Comparison of ENCODE assay signal across 10 mouse cellular contexts in the genomic region with DNA sequence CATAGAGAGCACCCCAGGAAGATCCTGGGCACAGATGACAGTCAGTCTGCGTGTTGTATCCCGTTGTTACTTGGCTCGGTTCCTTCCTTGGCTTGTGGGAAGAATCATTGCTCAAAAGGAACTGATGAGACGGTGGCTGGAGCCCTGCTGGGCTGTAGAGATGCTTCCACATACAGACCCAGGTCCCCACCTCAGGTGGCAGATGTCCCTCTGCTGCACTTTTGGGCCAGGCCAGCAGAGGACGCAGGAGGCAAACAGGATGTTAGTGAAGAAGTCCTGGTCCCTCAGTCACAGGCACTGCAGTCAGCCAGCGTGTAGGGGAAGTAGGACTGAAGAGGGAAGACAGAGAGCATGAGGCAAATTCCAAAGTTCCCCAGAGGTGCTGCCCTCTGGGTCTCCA. TPM values are rescaled to one million over a fixed set of nuclear protein-coding genes. Genes with fewer than 3 reads are reported as not detected.
A peak's percentile ranks its signal among the peaks of the same experiment; 100 is the strongest.
DNase-seq lines count a peak whose midpoint lies in the region; ATAC-seq and TF ChIP-seq lines count a peak whose summit lies in the region.
"Had no signal": no experiment of that assay in that cellular context is flagged by ENCODE, and none has a peak within 500 bp of the region (broad histone marks: within the 10 kb centered on the region; RNA-seq: fewer than 3 reads in every experiment).

No protein-coding gene starts in this region.

- TF ChIP-seq POLR2A in brain, embryonic 14.5 days (IDR thresholded peaks at IDR 0.05; ENCODE audit: borderline replicate concordance, extremely low read depth, insufficient read depth, insufficient read length, poor library complexity, severe bottlenecking), result no peak

- H3K27ac ChIP-seq in forebrain, embryonic 15.5 days (replicated peaks), result no peak overlapping the region
- H3K27ac ChIP-seq: heart, embryonic 15.5 days had no signal

- peaks cover 16% of the 10 kb centered on the region for H3K4me1 ChIP-seq in forebrain, embryonic 15.5 days

- no peaks in the 10 kb centered on the region for H3K9me3 ChIP-seq in forebrain, embryonic 15.5 days
- H3K9me3 ChIP-seq: heart, embryonic 15.5 days; megakaryocyte, embryonic 14.5 days had no signal

- peak; percentile 30; the same call in 1 of the 2 replicates for TF ChIP-seq CTCF in brain, embryonic 14.5 days (IDR thresholded peaks at IDR 0.05; ENCODE audit: borderline replicate concordance, extremely low read depth, insufficient read depth, insufficient read length)

- no peak overlapping the region for H3K4me2 ChIP-seq in forebrain, embryonic 15.5 days (replicated peaks)
- H3K4me2 ChIP-seq: heart, embryonic 15.5 days had no signal

- peak; percentile 20 for DNase-seq in gastrocnemius, postnatal 10 days
- DNase-seq in gastrocnemius, postnatal 4 days (ENCODE audit: low spot score in 2 of 2), result no peak
- DNase-seq in A20 (ENCODE audit: low read depth, low spot score), result peak; percentile 78
- DNase-seq in brain, embryonic 14.5 days (ENCODE audit: low read depth), result no peak
- peak; percentile 63 for DNase-seq in kidney, postnatal 10 days
- no peak for DNase-seq in urinary bladder, postnatal 10 days (ENCODE audit: low spot score)

- H3K4me3 ChIP-seq in forebrain, embryonic 15.5 days, result no peak overlapping the region
- H3K4me3 ChIP-seq: heart, embryonic 15.5 days; megakaryocyte, embryonic 14.5 days had no signal

- H3K36me3 ChIP-seq in forebrain, embryonic 15.5 days, result peaks cover 36% of the 10 kb centered on the region

- WGBS in forebrain, embryonic 15.5 days, result 79% methylated on average over 6 of the region's 6 CpGs

- H3K9ac ChIP-seq in forebrain, embryonic 15.5 days (replicated peaks), result no peak overlapping the region
- H3K9ac ChIP-seq: heart, embryonic 15.5 days had no signal

- peak; percentile 51; the same call in 1 of the 2 replicates for ATAC-seq in monocyte, adult 5-6 weeks (replicated peaks; ENCODE audit: insufficient number of reproducible peaks, low FRiP score, low TSS enrichment, poor library complexity, severe bottlenecking)
- ATAC-seq in forebrain, embryonic 15.5 days (replicated peaks), result no peak

- H3K27me3 ChIP-seq in forebrain, embryonic 15.5 days, result no peaks in the 10 kb centered on the region
- H3K27me3 ChIP-seq: heart, embryonic 15.5 days; megakaryocyte, embryonic 14.5 days had no signal

RNA-seq across cellular contexts. Expression of gene Nubp1, which starts 4.2 kb away (rescaled TPM):
- total RNA-seq in gastrocnemius, postnatal 10 days (2021), result 1 to 10 TPM; 7.8 to 8.5 TPM
- total RNA-seq in gastrocnemius, postnatal 4 days (2021), result 10 to 100 TPM; 13.0 to 13.7 TPM
- polyA plus RNA-seq in brain, embryonic 14.5 days (2012; rRNA removed), result 43.1 and 50.7 TPM in 2 replicates
- total RNA-seq in monocyte, adult 5-6 weeks (2017), result 49.0 to 60.7 TPM (median 51.0 TPM) in 3 replicates
- polyA plus RNA-seq in forebrain, embryonic 15.5 days (2015; fragmentation: Nextera tagmentation; extraction: Ambion mirVana), result 45.9 and 48.6 TPM in 2 replicates

RNA-seq across cellular contexts. Expression of gene Tekt5, which starts 20.7 kb away (rescaled TPM):
- total RNA-seq in gastrocnemius, postnatal 10 days (2021), result under 1 TPM; 0.23 to 0.31 TPM
- total RNA-seq in gastrocnemius, postnatal 4 days (2021), result 1 to 10 TPM; 2.0 to 3.3 TPM
- 3.8 and 6.5 TPM in 2 replicates for polyA plus RNA-seq in brain, embryonic 14.5 days (2012; rRNA removed)
- total RNA-seq in monocyte, adult 5-6 weeks (2017), result not detected in 3 replicates
- polyA plus RNA-seq in forebrain, embryonic 15.5 days (2015; fragmentation: Nextera tagmentation; extraction: Ambion mirVana), result 2.4 and 3.0 TPM in 2 replicates

RNA-seq across cellular contexts. Expression of gene Tvp23a, which starts 31.2 kb away (rescaled TPM):
- total RNA-seq in gastrocnemius, postnatal 10 days (2021), result 1 to 10 TPM; 1.2 TPM
- 1 to 10 TPM; 3.4 to 4.1 TPM for total RNA-seq in gastrocnemius, postnatal 4 days (2021)
- polyA plus RNA-seq in brain, embryonic 14.5 days (2012; rRNA removed), result 49.6 and 55.0 TPM in 2 replicates
- 0.19 to 0.29 TPM in 2 of 3 replicates, not detected in the other for total RNA-seq in monocyte, adult 5-6 weeks (2017)
- 52.1 and 53.0 TPM in 2 replicates for polyA plus RNA-seq in forebrain, embryonic 15.5 days (2015; fragmentation: Nextera tagmentation; extraction: Ambion mirVana)

Comparison
In these comparisons a context has a peak if more than half of its experiments do, and no peak if none do; other contexts are left out.
1. DNase-seq: peak in gastrocnemius, postnatal 10 days (single experiment), A20 (single experiment) and kidney, postnatal 10 days (single experiment); none in gastrocnemius, postnatal 4 days (0 of 2), brain, embryonic 14.5 days (single experiment) and urinary bladder, postnatal 10 days (single experiment).